In genomic region chr4:134853637-134854485, GRCm38 (mm10) we compare ENCODE assay signal across 8 mouse cellular contexts. TPM values are rescaled to one million over a fixed set of nuclear protein-coding genes. Genes with fewer than 3 reads are reported as not detected.
DNase-seq lines count a peak whose midpoint lies in the region; ATAC-seq and TF ChIP-seq lines count a peak whose summit lies in the region.

No protein-coding gene starts in this region.

- peak; percentile 18 for TF ChIP-seq POLR2A in ES-Bruce4 (IDR thresholded peaks at IDR 0.05; ENCODE audit: insufficient read depth, low read length)

- H3K4me3 ChIP-seq in ES-Bruce4 (ENCODE audit: low read depth, low read length), result peak overlapping the region; percentile 97
- peak overlapping the region; percentile 100 for H3K4me3 ChIP-seq in forebrain, embryonic 12.5 days (replicated peaks)
- peak overlapping the region; percentile 96 for H3K4me3 ChIP-seq in liver, embryonic 15.5 days (replicated peaks)
- peak overlapping the region; percentile 99 for H3K4me3 ChIP-seq in neural tube, embryonic 11.5 days (ENCODE audit: low read depth, low read length)
- H3K4me3 ChIP-seq in stomach, embryonic 16.5 days (replicated peaks; ENCODE audit: low read length), result peak overlapping the region; percentile 78

- H3K27me3 ChIP-seq in ES-Bruce4 (ENCODE audit: control insufficient read depth, insufficient read depth, low read length, poor library complexity, severe bottlenecking), result no peaks in the 10 kb centered on the region
- peaks cover 28% of the 10 kb centered on the region for H3K27me3 ChIP-seq in forebrain, embryonic 12.5 days
- 0 out of 2 replicates have a peak, but pooled peaks cover 18% of the 10 kb centered on the region for H3K27me3 ChIP-seq in liver, embryonic 15.5 days
- H3K27me3 ChIP-seq in neural tube, embryonic 11.5 days (ENCODE audit: control insufficient read depth, insufficient read depth, low read length), result 0 out of 2 replicates have a peak, but pooled peaks cover 4% of the 10 kb centered on the region
- no peaks in the 10 kb centered on the region for H3K27me3 ChIP-seq in stomach, embryonic 16.5 days (ENCODE audit: control insufficient read depth, insufficient read depth, low read length)

- intact Hi-C loops in heart, postnatal 10 days (cut with DNase I), result no loop called here

- H3K4me2 ChIP-seq in forebrain, embryonic 12.5 days, result peak overlapping the region; percentile 66
- peak overlapping the region; percentile 95 for H3K4me2 ChIP-seq in liver, embryonic 15.5 days
- peak overlapping the region; percentile 68 for H3K4me2 ChIP-seq in neural tube, embryonic 11.5 days (ENCODE audit: low read depth)
- H3K4me2 ChIP-seq in stomach, embryonic 16.5 days (ENCODE audit: low read depth, low read length), result peak overlapping the region; percentile 68

- peak; percentile 95 for ATAC-seq in forebrain, embryonic 12.5 days (ENCODE audit: low FRiP score)
- ATAC-seq in liver, embryonic 15.5 days (ENCODE audit: insufficient read depth), result peak; percentile 90
- ATAC-seq in neural tube, embryonic 11.5 days (ENCODE audit: insufficient read depth, low FRiP score, low TSS enrichment), result peak; percentile 95
- peak; percentile 94 for ATAC-seq in stomach, embryonic 16.5 days (ENCODE audit: insufficient read depth, low FRiP score)

- H3K27ac ChIP-seq in ES-Bruce4 (ENCODE audit: insufficient read depth, low read length), result peak overlapping the region; percentile 48
- peak overlapping the region; percentile 96 for H3K27ac ChIP-seq in forebrain, embryonic 12.5 days
- H3K27ac ChIP-seq in liver, embryonic 15.5 days (replicated peaks), result peak overlapping the region; percentile 95
- peak overlapping the region; percentile 94 for H3K27ac ChIP-seq in neural tube, embryonic 11.5 days (ENCODE audit: low read depth, low read length)
- H3K27ac ChIP-seq in stomach, embryonic 16.5 days (ENCODE audit: low read length), result peak overlapping the region; percentile 85

- 1% methylated on average over 84 of the region's 91 CpGs for WGBS in forebrain, embryonic 12.5 days
- WGBS in liver, embryonic 15.5 days (ENCODE audit: insufficient replicate concordance), result under 1% methylated on average over 91 of the region's 91 CpGs
- WGBS in neural tube, embryonic 11.5 days, result 1% methylated on average over 91 of the region's 91 CpGs
- under 1% methylated on average over 91 of the region's 91 CpGs for WGBS in stomach, embryonic 16.5 days

- no peak for TF ChIP-seq CTCF in ES-Bruce4 (IDR thresholded peaks at IDR 0.05; ENCODE audit: low read depth, low read length)

- TF ChIP-seq EP300 in ES-Bruce4 (IDR thresholded peaks at IDR 0.05; ENCODE audit: insufficient read depth, low read depth, low read length), result no peak

- peaks cover 13% of the 10 kb centered on the region for H3K4me1 ChIP-seq in ES-Bruce4 (ENCODE audit: control insufficient read depth, insufficient read depth, low read length)
- H3K4me1 ChIP-seq in forebrain, embryonic 12.5 days, result peaks cover 19% of the 10 kb centered on the region
- H3K4me1 ChIP-seq in liver, embryonic 15.5 days (replicated peaks), result peaks cover 52% of the 10 kb centered on the region
- peaks cover 12% of the 10 kb centered on the region for H3K4me1 ChIP-seq in neural tube, embryonic 11.5 days (ENCODE audit: control insufficient read depth, insufficient read depth, low read length)
- H3K4me1 ChIP-seq in stomach, embryonic 16.5 days (ENCODE audit: control insufficient read depth, insufficient read depth, low read length), result peaks cover 12% of the 10 kb centered on the region

- H3K9ac ChIP-seq in ES-Bruce4 (ENCODE audit: low read depth, poor library complexity, severe bottlenecking), result peak overlapping the region; percentile 54
- peak overlapping the region; percentile 65 for H3K9ac ChIP-seq in forebrain, embryonic 12.5 days
- peak overlapping the region; percentile 78 for H3K9ac ChIP-seq in liver, embryonic 15.5 days
- H3K9ac ChIP-seq in neural tube, embryonic 11.5 days (ENCODE audit: low read length), result peak overlapping the region; percentile 75
- peak overlapping the region; percentile 70 for H3K9ac ChIP-seq in stomach, embryonic 16.5 days (ENCODE audit: low read length)

- 0 out of 2 replicates have a peak, but pooled peaks cover 3% of the 10 kb centered on the region for H3K36me3 ChIP-seq in ES-Bruce4 (ENCODE audit: control insufficient read depth, insufficient read depth, low read length, poor library complexity, severe bottlenecking)
- H3K36me3 ChIP-seq in forebrain, embryonic 12.5 days (replicated peaks), result no peaks in the 10 kb centered on the region
- H3K36me3 ChIP-seq in liver, embryonic 15.5 days (replicated peaks), result 0 out of 2 replicates have a peak, but pooled peaks cover 3% of the 10 kb centered on the region
- no peaks in the 10 kb centered on the region for H3K36me3 ChIP-seq in neural tube, embryonic 11.5 days (ENCODE audit: control insufficient read depth, insufficient read depth, low read length)
- no peaks in the 10 kb centered on the region for H3K36me3 ChIP-seq in stomach, embryonic 16.5 days (ENCODE audit: control insufficient read depth, insufficient read depth, low read length)

- peak; percentile 88 for DNase-seq in c-Kit-positive CD71-positive TER-119-positive erythroid progenitor cells, embryonic 14.5 days (ENCODE audit: low spot score)
- peak; percentile 94 to 95 for DNase-seq in heart, postnatal 10 days
- DNase-seq in kidney, postnatal 4 days, result peak; percentile 94 to 96
- DNase-seq in neural tube, embryonic 11.5 days (ENCODE audit: low spot score), result peak; percentile 94

- no peaks in the 10 kb centered on the region for H3K9me3 ChIP-seq in ES-Bruce4 (replicated peaks; ENCODE audit: control insufficient read depth, insufficient read depth, low read length, poor library complexity, severe bottlenecking)
- H3K9me3 ChIP-seq in forebrain, embryonic 12.5 days, result no peaks in the 10 kb centered on the region
- H3K9me3 ChIP-seq in liver, embryonic 15.5 days (replicated peaks), result no peaks in the 10 kb centered on the region
- no peaks in the 10 kb centered on the region for H3K9me3 ChIP-seq in neural tube, embryonic 11.5 days (ENCODE audit: control insufficient read depth, low read length)
- no peaks in the 10 kb centered on the region for H3K9me3 ChIP-seq in stomach, embryonic 16.5 days (replicated peaks; ENCODE audit: control insufficient read depth, low read length)

RNA-seq across cellular contexts. Expression of gene Maco1, which starts 0.7 kb away (rescaled TPM):
- 50.0 and 53.2 TPM in 2 replicates for polyA plus RNA-seq in ES-Bruce4 (2011; ENCODE audit: insufficient read depth, insufficient read length, low read depth, missing spikeins)
- 76.8 and 79.9 TPM in 2 replicates for polyA plus RNA-seq in forebrain, embryonic 12.5 days (2016; fragmentation: Nextera tagmentation; extraction: Ambion mirVana)
- 10 to 100 TPM; 24.9 to 25.9 TPM for total RNA-seq in heart, postnatal 10 days (2021)
- 16.0 and 17.3 TPM in 2 replicates for polyA plus RNA-seq in liver, embryonic 15.5 days (2015; fragmentation: Nextera tagmentation; extraction: Ambion mirVana)
- 47.2 and 49.3 TPM in 2 replicates for polyA plus RNA-seq in neural tube, embryonic 11.5 days (2014; fragmentation: Nextera tagmentation; extraction: Ambion mirVana)
- 30.6 and 30.8 TPM in 2 replicates for polyA plus RNA-seq in stomach, embryonic 16.5 days (2015; fragmentation: Nextera tagmentation; extraction: Ambion mirVana)

RNA-seq across cellular contexts. Expression of gene Rhd, which starts 10.5 kb away (rescaled TPM):
- polyA plus RNA-seq in ES-Bruce4 (2011; ENCODE audit: insufficient read depth, insufficient read length, low read depth, missing spikeins), result 4.2 and 4.6 TPM in 2 replicates
- polyA plus RNA-seq in forebrain, embryonic 12.5 days (2016; fragmentation: Nextera tagmentation; extraction: Ambion mirVana), result 6.0 and 7.5 TPM in 2 replicates
- total RNA-seq in heart, postnatal 10 days (2021), result 1 to 10 TPM; 3.8 to 4.9 TPM
- 587 and 603 TPM in 2 replicates for polyA plus RNA-seq in liver, embryonic 15.5 days (2015; fragmentation: Nextera tagmentation; extraction: Ambion mirVana)
- polyA plus RNA-seq in neural tube, embryonic 11.5 days (2014; fragmentation: Nextera tagmentation; extraction: Ambion mirVana), result 13.8 and 15.7 TPM in 2 replicates
- polyA plus RNA-seq in stomach, embryonic 16.5 days (2015; fragmentation: Nextera tagmentation; extraction: Ambion mirVana), result 20.8 and 23.5 TPM in 2 replicates

Comparison
In these comparisons a context has a peak if more than half of its experiments do, and no peak if none do; other contexts are left out.
1. Peak in every context shown above with its lines: DNase-seq, ATAC-seq, H3K4me3 ChIP-seq and H3K27ac ChIP-seq.
2. RNA of gene Rhd, which starts 10.5 kb away (polyA plus RNA-seq): 587 to 603 TPM in liver, embryonic 15.5 days; 20.8 to 23.5 TPM in stomach, embryonic 16.5 days, 13.8 to 15.7 TPM in neural tube, embryonic 11.5 days, 6.0 to 7.5 TPM in forebrain, embryonic 12.5 days and 4.2 to 4.6 TPM in ES-Bruce4; every median in the first group is over 10 times any median in the second.